Mouse (Mus musculus): Measurements from ENCODE around the gene Ush2a. TPM values are rescaled to one million over a fixed set of nuclear protein-coding genes. Genes with fewer than 3 reads are reported as not detected.
A peak's percentile ranks its signal among the peaks of the same experiment; 100 is the strongest.

Ush2a gene
- total RNA-seq, 2 experiments from 2014 or later = 0.07 TPM; not detected in 1

DNA sequence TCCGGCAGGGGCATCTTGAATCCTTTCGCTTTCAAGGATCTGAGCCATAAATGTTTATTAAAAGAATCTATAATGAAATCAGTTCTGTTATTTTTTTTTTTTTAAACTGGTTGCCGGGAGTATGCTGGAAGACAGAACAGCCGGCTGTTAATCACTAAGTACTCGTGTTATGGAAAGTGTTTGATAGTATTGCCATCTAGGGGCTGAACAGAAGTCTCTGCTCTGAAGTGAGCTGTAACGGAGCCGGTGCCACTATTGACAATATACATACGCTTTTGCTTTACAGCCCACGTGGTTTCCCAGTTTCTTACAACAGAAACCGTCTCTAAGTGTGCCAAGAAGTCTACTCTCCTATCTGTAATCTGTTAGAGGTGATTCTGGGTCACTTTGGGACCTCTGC is 642.3 kb downstream of the Ush2a start:
- DNase-seq = no peak

DNA sequence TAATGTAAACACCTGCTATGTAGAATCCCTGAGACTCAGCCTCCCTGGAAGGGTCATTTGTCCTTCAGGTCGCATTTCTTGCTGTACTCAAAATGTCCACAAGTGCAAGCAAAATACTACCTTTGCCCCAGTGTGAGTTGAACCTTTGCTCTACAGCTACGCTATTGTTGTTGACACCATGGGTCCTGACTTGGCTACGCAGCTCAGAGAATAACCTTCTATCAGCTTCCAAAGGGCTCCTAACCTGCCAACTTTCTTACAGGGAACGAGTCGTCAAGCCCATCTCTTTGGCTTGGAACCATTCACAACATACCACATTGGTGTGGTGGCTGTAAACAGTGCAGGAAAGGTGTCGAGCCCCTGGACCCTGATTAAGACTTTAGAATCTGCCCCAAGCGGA is 644.4 kb downstream of the Ush2a start:
- DNase-seq = no peak

DNA sequence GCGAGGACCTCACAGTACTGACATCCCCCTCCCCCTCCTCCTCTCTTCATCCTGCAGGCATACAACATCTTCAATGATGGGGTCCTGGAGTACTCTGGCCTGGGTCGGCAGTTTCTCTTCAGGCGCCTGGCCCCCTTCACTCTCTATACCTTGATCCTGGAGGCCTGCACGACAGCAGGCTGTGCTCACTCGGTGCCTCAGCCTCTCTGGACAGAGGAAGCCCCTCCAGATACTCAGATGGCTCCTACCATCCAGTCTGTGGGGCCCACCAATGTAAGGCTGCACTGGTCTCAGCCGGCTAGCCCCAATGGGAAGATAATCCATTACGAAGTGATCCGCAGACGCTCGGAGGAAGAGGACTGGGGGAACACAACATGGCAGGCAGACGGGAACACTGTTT is 648.8 kb downstream of the Ush2a start:
- DNase-seq = no peak

DNA sequence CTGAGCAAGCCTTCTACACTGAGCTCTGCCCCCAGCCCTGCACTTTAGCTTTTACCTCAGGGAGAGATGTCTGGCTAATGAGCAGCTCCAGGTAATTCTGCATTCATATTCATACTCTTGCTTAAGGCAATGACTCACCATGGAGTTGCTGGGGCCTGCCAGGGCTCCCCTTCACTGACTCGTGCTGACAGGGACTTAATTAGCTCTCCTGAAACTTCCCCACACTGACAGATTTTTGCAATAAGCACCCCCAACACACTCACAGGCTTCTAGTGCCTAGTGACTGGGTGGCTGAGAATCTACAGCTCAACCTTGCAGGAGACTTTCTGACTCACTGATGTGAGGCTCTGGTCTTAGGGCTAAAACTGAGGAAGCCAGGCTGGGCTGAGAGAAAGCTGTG is 658.1 kb downstream of the Ush2a start:
- no peak for DNase-seq

DNA sequence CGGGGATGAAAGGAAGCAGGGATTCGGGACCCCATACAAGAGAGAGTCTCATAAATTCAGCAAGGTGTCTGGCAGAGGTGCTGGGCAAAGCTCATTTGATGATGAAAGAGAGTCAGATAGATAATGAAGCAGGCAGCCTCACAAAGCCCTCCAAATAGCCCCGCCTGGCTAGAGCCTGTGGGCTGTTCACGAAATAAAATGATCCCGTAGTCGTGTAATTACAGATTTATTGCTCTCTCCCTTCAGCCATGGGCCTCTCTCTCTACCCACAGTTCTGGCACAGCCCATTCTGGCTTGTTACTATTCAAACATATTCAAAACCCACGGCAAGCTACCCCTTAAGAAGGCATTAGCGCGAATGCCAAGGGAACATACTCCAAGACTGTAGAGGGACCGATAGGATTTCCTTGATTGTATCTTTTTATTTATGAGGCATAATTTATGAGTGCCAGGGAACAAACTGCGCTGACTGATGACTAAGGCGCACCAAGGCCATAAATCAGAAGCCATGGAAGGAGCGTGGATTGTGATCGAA is 675.5 kb downstream of the Ush2a start:
- no peak for DNase-seq

DNA sequence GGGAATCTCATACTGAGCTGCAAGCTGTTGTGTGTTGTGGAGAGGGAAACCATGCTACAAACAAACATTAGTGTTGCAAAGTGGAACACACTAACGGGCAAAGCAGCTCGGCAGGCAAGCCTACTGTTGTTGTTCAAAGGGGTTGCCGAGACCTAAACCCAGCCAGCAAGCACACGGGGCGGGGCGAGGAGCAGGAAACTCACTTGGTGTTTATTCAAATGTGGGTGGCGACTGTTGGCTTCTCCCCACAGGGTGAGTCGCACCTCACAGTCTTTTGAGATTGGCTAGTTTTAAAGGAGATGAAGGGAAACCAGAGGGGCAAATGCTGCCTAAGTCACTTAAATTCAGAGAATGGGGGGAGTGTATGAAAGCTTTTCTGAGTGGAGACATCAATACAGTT is 683.5 kb downstream of the Ush2a start:
- DNase-seq = no peak

DNA sequence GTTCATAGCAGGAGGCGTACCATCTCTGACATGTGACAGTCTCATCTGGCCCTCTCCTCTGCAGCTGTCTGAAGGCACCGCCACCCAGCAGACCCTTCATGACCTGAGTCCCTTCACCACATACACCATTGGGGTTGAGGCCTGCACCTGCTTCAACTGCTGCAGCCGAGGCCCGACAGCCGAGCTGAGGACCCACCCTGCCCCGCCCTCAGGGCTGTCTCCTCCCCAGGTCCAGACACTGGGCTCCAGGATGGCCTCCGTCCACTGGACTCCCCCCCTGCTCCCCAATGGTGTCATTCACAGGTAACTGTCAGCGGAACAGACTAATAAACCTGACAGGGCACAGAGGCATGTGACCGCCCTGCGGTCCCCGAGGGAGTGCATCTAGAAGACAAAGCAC is 685.0 kb downstream of the Ush2a start:
- no peak for DNase-seq

DNA sequence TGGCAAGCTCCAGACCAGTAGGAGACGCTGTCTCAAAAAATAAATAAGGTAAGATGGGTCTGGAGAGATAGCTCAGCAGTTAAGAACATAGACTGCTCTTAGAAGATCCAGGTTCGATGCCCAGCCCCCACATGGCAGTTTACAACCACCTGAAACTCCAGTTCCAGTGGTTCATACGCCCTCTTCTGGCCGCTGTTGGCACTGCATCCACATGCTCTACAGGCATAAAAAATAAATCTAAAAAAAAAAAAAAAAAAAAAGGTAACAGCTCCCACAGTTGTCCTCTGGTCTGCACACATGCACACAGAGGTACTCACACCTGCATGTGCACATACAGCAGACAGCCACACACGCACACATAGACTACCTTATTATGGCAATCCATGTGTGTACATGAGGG is 686.0 kb downstream of the Ush2a start:
- no peak for DNase-seq

DNA sequence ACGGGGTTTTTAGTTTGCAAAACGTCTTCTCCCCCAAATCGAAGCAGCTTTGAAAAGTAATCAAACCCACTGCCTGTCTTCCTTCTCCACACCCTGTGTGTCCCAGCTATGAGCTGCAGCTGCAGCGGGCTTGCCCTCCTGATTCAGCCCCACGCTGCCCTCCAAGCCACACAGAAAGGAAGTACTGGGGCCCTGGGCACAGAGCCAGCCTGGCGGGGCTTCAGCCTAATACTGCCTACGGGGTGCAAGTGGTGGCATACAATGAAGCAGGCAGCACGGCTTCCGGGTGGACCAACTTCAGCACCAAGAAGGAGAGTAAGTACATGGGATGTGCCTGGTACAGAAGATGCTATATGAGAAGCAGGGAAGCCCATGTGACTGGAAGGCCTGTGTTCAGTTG is 686.5 kb downstream of the Ush2a start:
- DNase-seq = no peak

DNA sequence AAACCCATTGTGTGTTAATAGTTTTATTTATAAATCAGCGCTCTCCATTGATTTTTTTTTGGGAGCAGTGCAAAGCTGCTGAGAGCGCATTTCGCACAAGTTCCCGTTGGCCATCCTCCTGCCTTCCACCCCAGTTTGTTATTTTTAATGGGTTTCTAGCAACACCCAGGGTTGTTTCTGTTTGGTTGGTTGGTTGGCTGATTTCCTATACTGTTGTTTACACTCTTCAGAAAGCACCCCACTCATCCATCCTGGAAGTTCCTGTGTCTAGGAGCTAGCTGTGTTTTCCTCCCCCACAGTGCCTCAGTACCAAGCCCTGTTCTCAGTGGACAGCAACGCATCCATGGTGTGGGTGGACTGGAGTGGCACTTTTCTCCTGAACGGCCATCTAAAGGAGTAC is 689.3 kb downstream of the Ush2a start:
- DNase-seq = no peak

DNA sequence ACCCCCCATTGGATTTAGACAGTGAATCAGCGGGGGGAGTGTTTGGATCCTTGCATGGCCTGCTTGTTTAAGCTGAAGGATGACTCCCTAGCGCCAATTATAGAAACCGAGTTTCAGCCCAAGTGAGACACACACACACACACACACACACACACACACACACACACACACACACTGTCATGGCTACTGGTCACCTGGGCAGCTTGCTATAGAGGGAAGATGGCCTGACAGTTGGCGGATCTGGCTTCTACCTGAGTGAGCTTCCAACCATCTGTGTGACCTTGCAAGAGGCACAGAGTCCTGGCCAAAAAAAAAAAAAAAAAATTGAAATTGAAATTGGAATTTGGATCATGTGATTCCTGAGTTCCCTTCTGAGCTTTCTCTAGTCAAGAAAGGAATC is 690.7 kb downstream of the Ush2a start:
- DNase-seq = no peak

DNA sequence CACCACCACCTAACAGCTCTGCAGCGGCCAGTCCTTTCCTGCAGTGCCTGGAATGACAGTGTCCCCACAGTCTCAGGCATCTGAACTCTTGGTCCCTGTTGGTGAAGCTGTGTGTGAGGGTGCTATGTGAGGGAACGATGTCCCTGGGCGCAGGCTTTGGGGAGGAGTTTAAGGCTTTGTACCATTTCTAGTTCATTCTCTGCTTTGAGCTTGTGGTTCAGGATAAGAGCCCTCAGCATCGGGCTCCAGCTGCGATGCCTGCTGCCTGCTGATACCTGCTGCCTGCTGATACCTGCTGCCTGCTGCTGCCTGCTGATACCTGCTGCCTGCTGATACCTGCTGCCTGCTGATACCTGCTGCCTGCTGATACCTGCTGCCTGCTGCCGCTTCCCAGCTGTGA is 711.3 kb downstream of the Ush2a start:
- no peak for DNase-seq

DNA sequence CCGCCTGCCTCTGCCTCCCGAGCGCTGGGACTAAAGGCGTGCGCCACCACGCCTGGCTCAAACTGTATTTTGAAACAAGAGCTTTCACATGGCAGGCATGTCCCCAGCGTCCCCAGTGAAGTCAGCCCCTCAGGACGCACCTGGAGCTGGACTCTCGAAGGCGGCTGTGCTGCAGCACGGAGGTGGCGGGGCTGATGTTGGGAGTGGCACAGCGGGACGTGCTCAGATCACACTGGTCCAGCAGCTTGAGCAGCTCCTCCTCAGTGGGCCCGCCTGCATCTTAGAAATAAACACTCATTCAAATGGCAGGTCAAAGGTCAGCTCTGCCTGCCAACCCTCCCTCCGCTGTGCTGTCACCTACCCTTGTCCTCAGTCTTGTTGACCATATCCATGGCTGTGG is 712.1 kb downstream of the Ush2a start:
- DNase-seq = no peak

DNA sequence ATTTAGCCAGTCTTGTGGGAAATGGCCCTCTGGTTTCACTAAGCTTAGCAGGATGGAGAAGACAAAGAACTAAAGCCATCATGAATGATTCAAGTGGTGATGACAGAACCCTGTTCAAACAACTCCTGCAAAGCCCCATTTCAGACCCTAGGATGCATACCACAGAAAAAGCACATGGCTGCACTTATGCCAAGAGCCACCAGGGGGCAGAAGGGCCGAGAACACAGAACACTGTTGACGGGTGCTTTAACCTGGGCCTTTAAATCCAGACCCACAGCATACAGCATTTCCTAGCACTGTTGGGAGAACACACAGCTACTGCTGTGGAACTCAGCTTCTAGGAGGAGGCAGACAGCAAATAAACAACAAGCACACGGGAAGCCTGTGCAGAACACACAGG is 718.2 kb downstream of the Ush2a start:
- peak; percentile 47 for DNase-seq

DNA sequence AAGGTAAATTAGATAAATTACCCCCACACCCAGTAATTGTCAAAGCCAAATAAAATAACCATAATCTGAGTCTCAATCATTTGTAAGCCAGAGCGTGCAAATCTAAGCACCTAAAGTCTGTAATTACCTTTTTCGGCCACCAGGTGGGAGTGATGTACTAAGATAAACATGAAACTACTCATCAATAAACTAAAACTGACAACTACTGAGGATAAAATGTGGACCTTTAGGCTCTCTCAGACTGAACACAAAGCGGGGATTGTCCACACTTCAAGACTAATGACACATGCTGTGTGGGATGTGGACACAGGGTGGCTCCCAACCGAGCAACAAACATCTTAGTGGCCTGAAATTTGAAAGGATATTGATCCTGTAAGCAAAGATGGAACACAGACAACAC is 731.4 kb downstream of the Ush2a start:
- peak; percentile 28 for DNase-seq

DNA sequence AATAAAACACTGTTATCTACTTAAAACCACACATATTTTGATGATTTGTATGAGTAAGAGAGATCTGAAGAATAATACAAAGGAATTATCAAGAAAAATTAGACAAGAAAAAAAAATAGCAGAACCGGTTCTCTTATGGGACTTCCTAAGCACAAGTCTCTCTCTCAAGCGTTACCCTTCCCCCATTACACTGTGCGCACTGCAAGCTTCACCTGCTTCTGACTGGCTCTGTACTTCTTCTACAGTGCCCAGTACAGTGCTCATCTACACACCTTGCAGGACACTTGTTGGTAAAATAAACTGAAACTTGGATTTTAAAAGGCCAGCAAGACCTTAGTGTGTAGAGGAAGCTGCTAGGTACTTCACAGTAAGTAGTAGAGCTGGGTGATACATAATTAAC is 736.1 kb downstream of the Ush2a start:
- no peak for DNase-seq

DNA sequence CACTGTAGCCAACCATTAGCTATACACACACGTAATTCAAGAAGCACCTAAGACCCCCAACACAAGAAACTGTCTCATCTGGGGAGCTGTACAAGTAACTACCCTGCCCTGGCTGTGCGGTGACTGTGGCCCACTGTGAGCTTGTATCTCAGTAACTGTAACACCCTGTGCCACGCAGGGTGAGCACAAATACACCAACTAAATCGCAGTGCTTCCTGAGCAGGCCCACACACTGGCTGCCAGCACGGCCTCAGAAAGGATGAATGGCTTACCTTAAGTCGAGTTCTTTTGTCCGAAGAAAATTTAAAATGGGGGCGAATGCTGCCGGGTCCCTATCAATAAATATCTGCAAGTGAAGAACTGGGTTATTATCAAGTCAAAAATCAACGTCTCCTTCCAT is 738.2 kb downstream of the Ush2a start:
- DNase-seq = no peak

DNA sequence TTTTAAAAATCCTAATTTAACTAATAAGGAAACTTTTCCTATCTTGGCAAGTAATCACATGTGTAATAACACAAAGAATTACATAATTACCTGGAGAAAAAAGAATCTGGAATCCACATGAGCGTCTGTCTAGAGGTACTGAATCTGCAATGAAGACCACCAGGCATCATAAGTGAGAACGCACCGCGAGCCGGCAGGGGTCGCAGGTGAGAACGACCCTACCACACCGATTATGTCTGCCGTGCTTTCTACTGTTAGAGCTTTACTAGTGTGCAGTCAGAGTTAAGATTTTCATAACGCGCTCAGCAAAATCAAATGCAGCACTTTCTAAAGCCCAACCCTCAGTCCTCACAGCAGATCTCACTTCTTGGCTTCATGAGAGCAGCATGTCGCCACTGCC is 740.0 kb downstream of the Ush2a start:
- DNase-seq = no peak

DNA sequence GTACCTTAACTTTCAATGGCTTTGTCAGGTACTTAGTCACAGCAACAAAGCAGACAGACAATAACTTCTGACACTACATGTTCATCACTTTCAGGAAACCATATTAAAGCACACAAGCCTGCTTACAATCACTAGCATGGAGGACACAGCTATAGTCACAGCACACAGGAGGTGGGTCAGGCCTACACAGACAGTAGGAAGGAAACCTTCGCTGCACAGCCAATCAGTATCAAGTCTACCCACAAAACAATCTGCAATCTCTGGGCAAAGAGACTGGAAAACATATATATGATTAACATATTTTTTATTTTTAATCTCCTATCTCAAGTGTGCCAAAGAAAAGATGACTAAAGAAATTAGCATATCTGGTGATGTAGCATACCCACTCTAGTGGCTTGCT is 743.0 kb downstream of the Ush2a start:
- no peak for DNase-seq

DNA sequence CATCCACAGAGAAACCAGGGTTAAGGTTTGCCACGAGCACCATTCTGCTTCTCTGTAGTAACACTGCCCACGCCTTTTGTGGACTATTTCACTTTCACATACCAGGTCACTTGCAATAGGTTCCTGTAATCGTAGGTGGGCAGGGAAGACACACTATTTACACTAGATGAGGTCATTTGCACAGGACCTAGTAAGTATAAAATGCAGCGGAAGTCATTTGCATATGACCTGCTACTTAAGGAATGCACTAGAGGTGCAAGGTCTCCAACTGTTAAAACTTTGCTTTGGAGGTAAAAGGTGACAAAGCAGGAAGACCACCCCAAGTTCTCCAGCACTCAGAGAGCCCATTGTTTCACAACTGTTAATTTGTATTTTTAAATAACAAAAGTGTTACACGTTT is 744.4 kb downstream of the Ush2a start:
- no peak for DNase-seq

DNA sequence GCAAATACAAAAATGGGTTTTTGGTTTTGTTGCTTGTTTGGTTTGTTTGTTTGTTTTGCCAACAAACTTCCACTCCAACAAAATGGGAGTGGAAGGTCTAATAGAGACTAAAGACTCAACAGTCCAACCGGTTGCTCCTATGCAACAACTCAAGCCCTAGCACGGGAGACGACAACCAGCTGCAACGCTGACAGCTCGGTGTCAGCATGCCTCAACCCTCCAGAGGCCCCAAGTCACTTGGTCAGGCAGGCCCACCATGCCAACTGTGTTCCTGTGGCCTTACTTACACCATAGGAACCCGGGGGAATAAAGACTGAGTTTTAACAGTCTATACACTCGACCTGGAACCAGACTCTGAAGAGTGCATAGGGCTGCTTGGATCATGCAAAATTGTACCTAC is 745.0 kb downstream of the Ush2a start:
- no peak for DNase-seq

DNA sequence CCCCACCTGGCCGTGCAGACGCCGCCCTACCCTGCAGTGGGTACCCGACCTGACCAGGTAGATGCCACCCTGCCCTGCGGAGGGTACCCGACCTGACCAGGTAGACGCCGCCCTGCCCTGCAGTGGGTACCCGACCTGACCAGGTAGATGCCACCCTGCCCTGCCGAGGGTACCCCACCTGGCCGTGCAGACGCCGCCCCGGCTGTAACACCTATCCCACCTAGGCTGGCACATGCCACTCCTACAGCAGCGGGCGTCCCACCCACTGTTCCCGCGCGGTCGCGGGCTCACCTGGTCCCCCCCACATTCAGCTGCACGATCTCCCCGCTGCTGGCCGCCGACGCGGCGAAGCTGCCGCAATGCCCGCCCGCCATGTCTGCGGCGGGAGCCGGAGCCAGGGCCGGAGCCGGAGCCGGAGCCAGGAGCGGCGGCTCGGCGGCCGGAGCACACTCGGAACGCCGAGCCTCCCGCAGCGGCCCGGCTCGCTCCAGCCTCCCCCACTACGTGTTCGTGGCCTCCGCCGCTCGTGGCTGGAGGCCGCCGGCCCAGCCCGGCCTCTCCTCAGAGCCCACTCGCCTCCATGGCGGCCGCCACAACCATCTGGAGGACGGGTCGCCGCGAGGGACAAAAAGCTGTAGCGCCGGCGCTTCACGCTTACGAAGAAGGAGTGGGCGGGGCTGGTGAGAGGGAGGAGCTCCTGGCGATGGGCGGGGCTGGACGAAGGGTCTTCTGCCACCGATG is 745.6 kb downstream of the Ush2a start, which contains the start of gene Kctd3:
Gene Kctd3 (minus strand): TSS at position 603 of the 741 bp plus-strand sequence.
- peak; percentile 100 for DNase-seq

DNA sequence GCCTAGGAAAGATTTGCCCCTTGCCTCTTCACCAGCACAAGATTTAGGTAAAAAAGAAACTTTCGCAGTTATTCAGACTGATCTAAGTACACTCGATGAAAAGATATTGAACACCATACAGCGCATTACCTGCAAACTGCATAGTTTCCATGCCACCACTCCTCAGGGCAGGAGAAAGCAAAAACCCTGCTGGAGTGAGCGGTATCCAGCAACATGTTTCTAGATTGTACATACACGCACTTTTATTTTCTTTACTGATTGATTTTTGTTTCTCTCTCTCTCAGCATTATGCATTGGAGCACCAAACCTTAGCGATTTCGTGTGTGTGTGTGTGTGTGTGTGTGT is 746.1 kb downstream of the Ush2a start:
- DNase-seq = no peak

DNA sequence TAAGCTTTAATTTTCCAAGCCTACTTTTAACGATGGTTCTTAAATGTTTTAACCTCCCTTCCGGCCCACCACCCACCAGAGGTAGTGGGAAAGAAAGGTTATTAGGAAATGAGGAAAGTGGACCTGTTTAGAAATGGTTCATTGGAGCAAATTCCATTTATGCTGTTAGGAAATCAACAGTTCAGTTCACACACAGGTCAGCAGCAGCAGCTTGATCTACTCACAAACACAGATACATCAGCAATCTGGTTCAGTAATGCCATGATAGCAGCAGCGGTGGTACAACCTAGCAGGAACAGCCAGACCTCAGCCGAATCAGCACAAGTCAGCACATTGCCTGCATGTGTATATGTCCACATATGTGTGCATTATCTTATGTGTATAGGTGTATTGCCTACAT is 748.8 kb downstream of the Ush2a start:
- DNase-seq = no peak
